Mouse (Mus musculus) ovary, adult 18-20 months (tissue): ENCODE measurements around the gene Ttc29.
A peak's percentile ranks its signal among the peaks of the same experiment; 100 is the strongest.

Experiments used
- DNase-seq: peaks from one replicate; pipeline ENCODE4 v3.0.0; 2022; ENCODE audit warnings: low spot score, mixed read lengths

Ttc29 gene

GRCm38 (mm10) chr8:78278598-78278997 is 65.5 kb downstream of the Ttc29 start:
- DNase-seq: no peak

- DNase-seq: no peak
These were observed 71.7 kb downstream of the Ttc29 start for GRCm38 (mm10) chr8:78284805-78285204.

GRCm38 (mm10) chr8:78285366-78285765 is 72.3 kb downstream of the Ttc29 start:
- DNase-seq: no peak

GRCm38 (mm10) chr8:78289374-78289971 is 76.4 kb downstream of the Ttc29 start:
- DNase-seq: no peak

- DNase-seq: no peak
These were observed 77.2 kb downstream of the Ttc29 start for GRCm38 (mm10) chr8:78290274-78290673.

GRCm38 (mm10) chr8:78295494-78295893 is 82.4 kb downstream of the Ttc29 start:
- DNase-seq: no peak

- no peak for DNase-seq
These were observed 90.5 kb downstream of the Ttc29 start for GRCm38 (mm10) chr8:78303579-78303978.

- DNase-seq: no peak
These were observed 93.5 kb downstream of the Ttc29 start for GRCm38 (mm10) chr8:78306604-78307003.

GRCm38 (mm10) chr8:78307131-78307530 is 94.0 kb downstream of the Ttc29 start:
- DNase-seq: peak; percentile 7

GRCm38 (mm10) chr8:78309539-78309938 is 96.4 kb downstream of the Ttc29 start:
- no peak for DNase-seq

GRCm38 (mm10) chr8:78315576-78315975 is 102.5 kb downstream of the Ttc29 start:
- DNase-seq: no peak

- no peak for DNase-seq
These were observed 104.6 kb downstream of the Ttc29 start for GRCm38 (mm10) chr8:78317666-78318065.

- DNase-seq: no peak
These were observed 110.3 kb downstream of the Ttc29 start for GRCm38 (mm10) chr8:78323391-78323790.

- no peak for DNase-seq
These were observed 127.8 kb downstream of the Ttc29 start for GRCm38 (mm10) chr8:78340689-78341529.

- DNase-seq: no peak
These were observed 129.1 kb downstream of the Ttc29 start for GRCm38 (mm10) chr8:78342151-78342550.

GRCm38 (mm10) chr8:78344006-78344405 is 130.9 kb downstream of the Ttc29 start:
- no peak for DNase-seq

GRCm38 (mm10) chr8:78345705-78346104 is 132.6 kb downstream of the Ttc29 start:
- no peak for DNase-seq

- no peak for DNase-seq
These were observed 133.1 kb downstream of the Ttc29 start for GRCm38 (mm10) chr8:78346131-78346621.

- no peak for DNase-seq
These were observed 140.8 kb downstream of the Ttc29 start for GRCm38 (mm10) chr8:78353902-78354301.

- no peak for DNase-seq
These were observed 141.7 kb downstream of the Ttc29 start for GRCm38 (mm10) chr8:78354801-78355200.

- no peak for DNase-seq
These were observed 177.7 kb downstream of the Ttc29 start for GRCm38 (mm10) chr8:78390756-78391155.

GRCm38 (mm10) chr8:78419272-78419671 is 206.2 kb downstream of the Ttc29 start:
- DNase-seq: no peak

GRCm38 (mm10) chr8:78420101-78420503 is 207.0 kb downstream of the Ttc29 start:
- DNase-seq: peak; percentile 37
